Mouse (Mus musculus): Measurements from ENCODE around the gene Lrp4.
A peak's percentile ranks its signal among the peaks of the same experiment; 100 is the strongest.

The Lrp4 gene

DNA sequence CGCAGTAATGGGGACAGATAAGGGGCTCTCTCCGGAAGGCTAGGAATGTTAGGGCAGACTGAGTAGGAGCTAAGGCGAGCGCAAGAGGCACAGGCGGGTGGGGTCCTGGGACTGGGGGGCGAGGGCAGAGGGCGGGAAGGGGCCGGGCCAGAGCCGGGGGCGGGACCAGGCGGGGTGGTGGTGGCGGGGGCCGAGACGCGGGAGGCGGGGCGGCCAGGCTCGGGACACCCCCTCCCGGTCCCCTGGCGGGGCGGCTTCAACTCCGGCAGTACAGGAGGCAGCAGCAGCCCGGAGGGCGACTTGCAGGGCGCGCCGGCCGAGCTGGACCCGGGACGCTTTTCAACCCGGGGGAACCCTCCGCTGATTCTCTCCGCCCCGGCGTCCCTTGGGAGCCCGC lies at the start of gene Lrp4:
TSS of gene Lrp4 (plus strand) at position 253 of the 397 bp plus-strand sequence.
- DNase-seq (ENCODE audit: extremely low spot score): peak; percentile 84

DNA sequence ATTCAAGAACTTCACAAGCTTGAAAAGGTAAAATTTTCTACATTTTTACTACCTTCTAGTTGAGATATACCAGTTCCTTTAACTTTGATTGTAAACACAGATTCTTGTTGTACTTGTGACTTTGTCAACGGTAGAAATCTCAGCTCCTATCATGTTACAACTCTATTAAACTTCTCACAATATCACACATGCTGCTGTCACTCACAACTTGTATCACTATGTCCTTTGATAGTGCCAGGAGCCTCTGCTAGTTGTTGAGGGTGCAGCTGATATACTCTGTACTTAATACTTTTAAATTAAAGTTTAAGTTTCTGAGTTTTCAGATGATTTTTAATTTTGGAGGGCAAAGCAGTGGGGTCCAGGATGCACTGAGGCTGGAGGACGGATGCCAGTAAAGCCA lies 49.3 kb upstream of the Lrp4 start:
- DNase-seq (ENCODE audit: extremely low spot score): no peak

DNA sequence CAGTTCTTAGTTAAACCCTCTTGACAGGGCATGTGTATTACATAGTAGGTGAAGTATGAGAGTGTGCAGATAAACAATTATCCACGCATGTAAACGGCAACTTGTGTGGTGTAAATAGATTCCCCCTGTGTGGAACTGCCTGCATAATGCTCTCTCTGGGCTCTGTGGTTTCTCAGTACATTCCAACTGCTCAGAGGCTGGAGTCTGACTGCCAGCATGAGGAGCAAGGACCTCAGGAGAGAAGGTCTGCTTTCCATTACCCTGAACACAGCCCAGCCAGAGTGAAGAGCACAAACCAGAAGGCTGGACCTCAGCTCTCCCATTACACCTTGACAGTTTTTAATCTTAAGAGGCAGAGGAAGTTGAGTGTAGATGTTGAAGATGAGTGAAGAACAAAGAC lies 45.8 kb upstream of the Lrp4 start:
- DNase-seq (ENCODE audit: extremely low spot score): no peak

DNA sequence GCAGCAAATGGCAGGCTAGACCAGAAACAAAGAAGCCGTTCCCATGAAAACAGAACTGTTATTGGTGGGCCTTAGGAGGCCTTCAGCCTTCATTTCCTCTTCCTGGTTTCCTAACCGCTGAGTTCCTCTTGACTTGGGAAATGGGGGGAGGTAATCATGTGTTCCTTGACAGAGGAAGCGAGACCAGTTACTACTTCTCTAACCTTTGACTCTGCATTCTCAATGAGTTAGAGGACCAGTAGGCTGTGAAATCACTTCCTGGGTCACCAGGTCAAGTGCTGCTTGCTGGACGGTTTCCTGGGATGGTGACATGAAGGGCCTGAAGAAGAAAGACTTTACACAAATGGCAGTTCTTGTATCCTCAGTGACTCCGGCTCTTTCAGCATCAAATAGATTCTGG lies 45.0 kb upstream of the Lrp4 start:
- DNase-seq (ENCODE audit: extremely low spot score): peak; percentile 16

DNA sequence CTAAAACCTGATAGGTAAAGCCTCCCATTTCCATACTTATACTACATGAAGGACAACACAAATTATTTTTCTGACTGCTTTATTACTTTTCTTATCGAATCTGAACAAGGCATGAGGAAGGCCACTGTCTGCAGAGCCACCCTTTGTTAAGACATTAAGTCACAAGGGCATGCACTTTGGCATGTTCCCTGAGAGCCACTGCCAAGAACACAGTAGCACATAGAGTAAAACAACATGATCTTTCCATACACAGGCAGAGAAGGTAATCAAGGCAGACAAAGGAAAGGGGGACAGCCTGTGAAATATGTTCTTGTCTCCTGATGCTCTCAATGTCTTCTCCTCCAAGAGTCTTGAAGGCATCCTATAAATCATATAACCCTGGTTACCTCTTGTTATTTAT lies 43.5 kb upstream of the Lrp4 start:
- DNase-seq (ENCODE audit: extremely low spot score): no peak

DNA sequence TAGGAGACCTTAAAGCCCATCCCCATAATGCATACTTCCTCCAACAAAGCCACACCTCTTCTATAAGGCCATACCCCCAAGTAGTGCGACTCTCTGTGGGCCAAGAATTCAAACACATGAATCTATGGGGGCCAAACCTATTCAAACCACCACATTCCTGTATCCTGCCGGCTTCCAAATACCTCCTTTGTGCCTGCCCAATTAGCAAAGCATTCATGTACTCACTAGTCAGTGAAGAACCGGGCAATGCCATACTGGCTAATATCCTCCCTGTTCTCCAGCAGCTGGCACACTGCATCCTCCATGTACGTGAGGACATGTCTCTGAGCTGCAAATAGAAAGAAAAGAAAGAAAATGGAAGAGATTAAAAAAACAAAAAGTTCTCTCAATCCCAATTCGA lies 35.7 kb upstream of the Lrp4 start:
- DNase-seq (ENCODE audit: extremely low spot score): no peak

DNA sequence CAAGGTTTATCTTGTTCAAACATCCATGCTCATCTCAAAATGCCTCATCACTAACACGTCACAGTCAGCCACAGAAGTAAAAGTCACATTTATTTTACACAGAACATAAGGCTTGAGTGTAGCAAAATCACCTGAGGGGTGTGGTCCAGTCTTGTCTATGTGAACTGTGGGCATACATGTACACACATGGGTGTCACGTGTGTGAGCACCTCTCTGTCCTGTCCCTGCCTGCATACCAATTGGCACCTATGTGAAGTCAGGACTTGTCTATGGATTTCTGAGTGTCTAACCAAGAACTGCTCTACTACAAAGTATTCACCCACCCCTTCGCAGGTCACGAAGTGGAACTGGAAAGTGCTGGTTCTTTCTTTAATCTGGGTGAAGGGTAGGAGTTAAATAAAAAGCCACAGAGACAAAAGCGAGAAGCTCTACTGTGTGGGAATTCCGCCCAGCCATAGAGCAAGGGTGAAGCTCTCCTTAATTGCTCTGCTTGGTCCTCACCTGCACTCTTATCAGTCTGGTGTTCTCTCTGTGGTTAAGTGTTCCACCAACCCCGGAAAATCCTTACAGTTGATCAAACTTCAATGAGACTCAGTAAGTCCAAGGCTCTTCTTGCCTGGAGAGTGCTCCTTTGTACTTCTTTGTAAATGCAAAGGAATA lies 33.1 kb upstream of the Lrp4 start:
- no peak for DNase-seq (ENCODE audit: extremely low spot score)

DNA sequence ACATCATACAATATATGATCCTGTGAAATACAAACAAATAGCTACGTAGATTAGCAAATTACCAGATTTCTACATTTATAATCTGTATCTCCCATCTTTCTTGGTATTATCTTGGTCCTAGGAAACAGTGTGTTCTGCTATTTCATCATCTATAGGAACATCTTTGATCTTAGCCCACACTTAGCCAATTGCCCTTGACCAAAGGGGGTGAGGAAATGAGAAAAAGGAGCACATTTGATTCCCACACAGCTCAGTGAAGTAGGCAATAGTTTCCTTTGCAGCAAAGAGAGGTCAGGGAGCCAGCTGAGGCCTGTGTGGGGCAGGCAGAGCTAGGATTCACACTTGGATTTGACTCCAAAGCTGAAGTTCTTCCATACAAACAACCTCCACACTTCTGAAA lies 31.0 kb upstream of the Lrp4 start:
- DNase-seq (ENCODE audit: extremely low spot score): no peak

DNA sequence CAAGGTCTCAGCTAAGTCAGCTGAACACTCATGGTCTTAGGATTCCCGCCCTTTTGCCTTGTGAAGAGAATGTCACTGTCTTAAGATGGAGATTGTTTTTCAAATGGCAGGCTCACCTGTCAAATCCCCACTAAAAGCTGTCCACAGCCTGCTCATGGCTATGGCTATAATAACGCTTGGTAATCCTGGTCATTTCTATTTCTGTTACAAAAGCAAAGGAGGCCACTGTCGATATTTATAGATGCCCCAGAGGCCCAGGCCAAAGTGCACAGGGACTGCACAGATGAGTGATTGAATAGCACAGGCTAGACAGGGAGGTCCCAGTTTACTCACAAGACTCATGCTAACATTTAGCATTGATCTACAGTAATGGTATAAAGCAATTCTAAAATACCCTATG lies 28.2 kb upstream of the Lrp4 start:
- no peak for DNase-seq (ENCODE audit: extremely low spot score)

DNA sequence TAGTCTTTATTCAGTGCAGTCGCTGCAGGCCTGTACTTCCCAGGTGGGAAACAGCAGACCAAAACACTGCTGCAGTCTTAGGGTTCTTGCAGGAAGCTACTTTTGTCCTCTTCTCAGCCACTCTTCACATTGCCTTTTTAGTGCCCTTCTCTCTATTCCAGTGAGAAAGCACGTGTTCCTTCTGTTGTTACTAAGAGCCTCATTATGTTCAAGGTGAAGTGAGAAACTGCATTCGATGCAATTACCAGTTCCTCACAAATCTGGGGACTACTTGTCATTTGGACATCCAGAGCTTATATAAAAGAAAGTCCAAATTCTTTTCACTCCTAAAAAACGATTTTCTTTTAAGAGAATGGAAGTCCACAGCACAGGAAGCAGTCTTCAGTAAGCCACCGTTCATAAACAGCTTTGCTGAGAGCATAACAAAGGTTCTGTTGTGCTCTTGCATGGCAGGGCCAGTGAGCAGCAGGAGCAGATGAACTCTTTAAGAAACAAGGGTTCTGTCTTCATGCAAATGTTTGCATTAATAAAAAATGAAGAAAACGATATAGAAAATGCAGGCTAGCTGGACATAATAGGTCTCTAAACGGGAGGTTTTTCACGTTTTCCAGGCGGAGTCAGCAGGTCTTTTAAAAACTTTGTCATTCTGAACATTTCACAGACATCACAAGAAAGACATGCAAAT lies 27.3 kb upstream of the Lrp4 start:
- DNase-seq (ENCODE audit: extremely low spot score): peak; percentile 12

DNA sequence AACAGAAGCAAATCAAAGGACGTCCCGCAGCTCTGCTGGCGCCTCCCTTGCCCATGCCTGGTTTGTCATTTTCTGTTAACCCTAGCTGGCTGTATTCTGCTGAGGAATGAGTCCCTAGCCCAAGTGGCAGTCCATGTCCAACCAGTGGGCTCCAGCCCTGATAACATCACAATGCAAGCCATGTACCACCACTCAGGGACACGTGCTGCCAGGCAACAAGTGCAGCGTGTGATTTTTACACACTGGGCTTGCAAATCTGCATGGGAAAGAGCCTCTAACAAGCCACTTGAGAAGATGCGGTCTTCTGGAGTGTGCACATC lies 26.8 kb upstream of the Lrp4 start:
- DNase-seq (ENCODE audit: extremely low spot score): peak; percentile 18

DNA sequence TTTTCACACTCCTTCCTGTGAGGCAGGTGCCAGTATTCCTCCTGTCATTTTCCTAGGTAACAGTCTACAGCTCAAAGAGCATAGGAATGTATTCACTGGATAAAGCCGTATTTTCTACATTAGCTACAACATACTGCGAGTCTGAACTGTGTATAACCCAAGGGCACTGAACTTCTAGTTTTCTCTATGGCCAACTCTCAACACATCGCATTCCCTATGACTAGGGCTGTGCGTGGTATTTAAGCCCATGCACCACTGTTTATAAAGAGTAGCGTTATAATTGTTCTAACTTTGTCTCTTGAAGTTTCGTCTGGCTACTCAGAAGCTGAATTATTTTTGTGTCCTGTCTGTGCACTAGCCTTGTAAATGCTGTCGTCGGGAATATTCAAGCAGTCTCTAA lies 20.6 kb upstream of the Lrp4 start:
- DNase-seq (ENCODE audit: extremely low spot score): no peak

DNA sequence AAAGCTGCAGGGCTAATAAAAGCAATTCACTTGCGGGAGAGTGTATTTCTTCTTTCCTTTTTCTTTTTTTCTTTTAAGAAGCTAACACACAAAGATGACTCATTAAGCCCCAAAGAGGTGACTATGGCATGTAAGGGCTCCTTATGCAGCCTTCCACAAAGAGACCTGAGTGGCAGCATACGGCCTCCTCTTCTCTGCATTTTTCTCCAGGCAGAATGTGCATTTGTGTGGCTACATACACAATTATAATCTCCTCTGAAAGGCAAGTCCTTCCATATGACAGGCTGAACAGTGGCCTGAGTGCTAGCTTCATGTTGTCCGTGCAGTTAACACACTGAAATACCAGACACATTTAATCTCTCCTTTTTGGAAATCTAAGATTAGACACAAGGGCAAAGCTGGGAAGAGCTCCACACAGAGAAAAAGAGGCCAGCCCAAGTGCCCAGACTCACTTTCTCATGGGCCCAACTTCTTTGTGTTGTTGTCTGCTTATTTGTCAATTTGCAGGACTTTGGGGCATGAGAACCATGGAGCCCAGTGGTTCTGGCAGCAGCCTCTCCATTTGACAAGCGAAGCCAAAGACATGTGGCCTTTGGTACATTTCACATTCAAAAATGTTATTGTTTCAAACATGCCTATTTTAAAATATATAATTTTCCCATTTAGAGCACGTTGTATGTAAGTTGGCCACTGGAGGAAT lies 20.0 kb upstream of the Lrp4 start:
- no peak for DNase-seq (ENCODE audit: extremely low spot score)

DNA sequence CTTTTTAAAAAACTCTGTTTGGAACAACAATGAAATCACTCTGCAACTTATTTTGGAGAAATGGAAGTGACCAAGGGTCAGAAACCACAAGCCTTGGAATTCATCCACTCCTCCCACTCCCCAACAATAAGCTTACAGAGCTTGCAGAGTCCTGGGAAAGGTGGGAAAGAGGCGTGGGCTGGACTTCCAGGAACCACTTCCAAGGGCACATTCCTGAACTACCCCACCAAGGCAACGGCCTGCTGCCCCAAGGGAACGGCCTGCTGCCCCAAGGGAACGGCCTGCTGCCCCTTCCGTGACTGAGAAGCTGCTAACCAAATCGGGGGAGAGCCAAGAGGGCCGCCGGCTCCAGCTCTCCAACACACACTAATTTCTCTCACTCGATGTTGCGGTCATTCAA lies 18.0 kb upstream of the Lrp4 start:
- DNase-seq (ENCODE audit: extremely low spot score): no peak

DNA sequence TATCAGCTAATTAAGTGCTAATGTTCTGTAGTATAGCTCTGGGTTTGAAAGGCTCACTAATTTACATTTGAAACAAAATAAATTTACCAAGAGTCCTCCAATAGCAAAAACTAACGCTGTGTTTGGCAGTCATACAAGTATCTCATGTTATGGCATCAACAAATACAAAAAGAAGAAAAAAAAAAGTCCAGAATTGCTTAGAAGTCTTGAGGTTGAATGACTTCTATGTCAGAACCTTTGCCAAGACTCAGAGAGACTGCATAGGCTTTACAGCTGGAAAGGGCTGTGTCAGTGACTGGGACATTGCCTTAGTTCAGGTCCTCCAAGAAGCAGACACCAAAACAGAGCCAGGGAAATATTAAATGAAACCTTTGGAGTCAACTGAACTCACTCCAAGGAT lies 17.4 kb upstream of the Lrp4 start:
- no peak for DNase-seq (ENCODE audit: extremely low spot score)

DNA sequence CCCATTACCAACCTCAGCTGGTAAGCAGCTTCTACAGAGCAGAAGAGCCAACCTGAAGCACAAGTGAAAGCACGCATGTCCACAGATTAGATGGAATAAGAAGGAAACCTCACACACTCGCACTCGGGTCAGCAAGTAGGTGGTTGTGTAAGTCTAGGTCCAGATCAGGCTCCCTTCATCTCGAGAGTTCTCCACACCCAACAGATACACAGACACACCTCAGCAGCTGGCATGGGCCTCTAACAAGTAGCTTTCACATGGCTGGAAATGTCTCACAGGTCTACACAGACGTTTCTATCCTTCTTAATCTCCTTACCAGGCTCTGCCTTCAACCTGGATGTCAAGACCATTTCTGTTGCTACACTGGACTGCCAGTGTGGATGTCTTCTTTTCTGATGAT lies 16.6 kb upstream of the Lrp4 start:
- DNase-seq (ENCODE audit: extremely low spot score): no peak

DNA sequence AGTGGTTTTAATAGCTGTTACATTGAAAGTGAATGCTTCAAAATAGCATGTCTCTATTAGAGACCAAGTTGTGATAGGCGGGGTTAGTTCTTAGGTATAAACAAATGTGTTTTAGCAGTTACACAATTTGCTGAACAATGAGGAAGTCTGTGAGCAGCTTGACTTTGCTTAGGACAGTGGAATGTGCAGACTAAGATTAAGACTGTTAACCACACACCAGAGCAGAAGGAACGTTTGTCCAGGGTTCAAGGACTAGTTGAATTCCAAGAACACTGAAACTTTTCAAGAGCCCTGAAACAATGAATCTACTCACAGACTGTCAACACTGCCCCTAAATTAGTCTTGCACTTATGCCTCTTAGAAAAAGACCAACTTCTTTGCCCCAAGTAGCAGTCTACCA lies 15.6 kb upstream of the Lrp4 start:
- no peak for DNase-seq (ENCODE audit: extremely low spot score)

DNA sequence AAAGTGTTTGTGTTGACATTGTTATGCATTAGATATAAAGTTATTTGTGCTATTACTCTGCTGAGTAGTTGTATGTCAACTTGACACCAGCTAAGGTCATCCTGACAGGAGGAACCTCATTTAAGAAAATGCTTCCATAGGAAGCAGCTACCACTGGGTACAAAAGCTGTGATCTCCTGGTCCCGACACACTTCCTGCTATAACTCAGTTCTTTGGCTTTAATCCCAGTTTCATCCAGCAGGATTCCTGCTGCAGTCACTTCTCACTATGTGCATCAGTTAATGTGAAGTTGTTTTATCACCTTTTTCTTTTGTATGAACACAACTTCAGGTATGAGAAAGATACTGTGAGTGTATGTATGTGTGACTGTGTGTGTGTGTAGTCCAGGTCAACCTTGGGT lies 15.1 kb upstream of the Lrp4 start:
- DNase-seq (ENCODE audit: extremely low spot score): no peak

DNA sequence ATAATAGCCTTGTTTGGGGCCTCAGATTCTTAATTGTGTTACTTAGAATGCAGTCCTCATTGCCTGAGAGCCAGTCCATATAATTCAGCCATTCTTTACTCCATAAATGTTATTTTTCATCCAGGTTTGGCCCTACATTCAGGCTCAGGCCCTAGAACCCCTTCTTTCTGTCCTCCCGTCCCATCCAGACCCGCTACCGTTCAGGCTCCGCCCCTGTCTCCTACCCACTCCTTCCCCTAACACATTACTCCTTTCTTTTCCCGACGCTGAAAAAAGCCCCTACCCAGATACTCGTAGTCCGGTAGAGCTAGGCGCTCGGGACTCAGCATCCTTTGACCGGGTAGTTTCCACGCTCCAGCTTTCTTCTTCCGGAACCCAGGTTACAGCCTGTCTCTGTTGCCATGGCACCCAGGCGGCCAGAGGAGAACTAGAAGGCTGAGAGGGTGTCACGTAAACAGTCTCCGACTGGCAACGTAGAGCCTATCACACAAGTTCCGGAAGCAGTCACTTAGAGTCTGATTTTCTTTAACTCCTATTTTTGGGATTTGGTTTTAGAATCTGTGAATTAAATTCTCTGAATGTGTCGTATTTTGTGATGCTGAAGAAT lies 12.9 kb upstream of the Lrp4 start, which contains the start of gene 1110051M20Rik:
TSS of gene 1110051M20Rik (minus strand) at position 419 of the 607 bp plus-strand sequence.
- DNase-seq (ENCODE audit: extremely low spot score): peak; percentile 88

DNA sequence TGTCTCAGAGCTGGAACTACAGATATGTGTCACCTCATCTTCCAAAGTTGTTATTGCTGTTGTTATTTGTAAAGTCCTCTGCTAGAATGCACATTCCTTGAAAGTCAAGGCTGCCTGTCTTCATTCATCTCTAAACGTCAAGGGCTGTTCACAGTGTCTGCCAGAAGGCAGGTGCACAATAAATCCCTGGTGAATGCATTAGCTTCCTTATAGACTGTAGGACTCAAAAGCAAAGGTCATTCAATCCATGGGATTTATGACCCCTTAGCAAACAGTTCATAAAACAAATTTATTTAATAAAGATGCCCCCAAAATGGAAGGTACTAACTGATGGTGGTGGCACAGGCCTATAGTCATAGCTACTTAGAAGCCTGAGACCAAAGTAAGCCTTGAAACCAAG lies 7.6 kb upstream of the Lrp4 start:
- DNase-seq (ENCODE audit: extremely low spot score): no peak

DNA sequence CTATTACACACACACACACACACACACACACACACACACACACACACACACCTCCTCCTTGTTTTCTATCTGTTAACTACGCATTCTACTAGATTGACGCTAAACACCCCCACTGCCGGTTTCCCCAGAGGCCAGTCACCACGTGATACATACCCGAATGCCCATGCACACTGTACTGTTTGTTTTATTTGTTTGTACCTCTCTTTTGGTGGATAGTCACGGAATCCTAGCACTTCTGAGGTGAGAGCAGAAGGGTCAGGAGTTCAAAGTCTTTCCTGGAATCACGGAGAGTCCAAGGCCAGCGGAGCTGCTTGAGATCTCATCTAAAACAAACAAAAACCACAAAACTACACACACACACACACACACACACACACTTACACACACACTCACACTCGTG lies 7.0 kb upstream of the Lrp4 start:
- no peak for DNase-seq (ENCODE audit: extremely low spot score)

DNA sequence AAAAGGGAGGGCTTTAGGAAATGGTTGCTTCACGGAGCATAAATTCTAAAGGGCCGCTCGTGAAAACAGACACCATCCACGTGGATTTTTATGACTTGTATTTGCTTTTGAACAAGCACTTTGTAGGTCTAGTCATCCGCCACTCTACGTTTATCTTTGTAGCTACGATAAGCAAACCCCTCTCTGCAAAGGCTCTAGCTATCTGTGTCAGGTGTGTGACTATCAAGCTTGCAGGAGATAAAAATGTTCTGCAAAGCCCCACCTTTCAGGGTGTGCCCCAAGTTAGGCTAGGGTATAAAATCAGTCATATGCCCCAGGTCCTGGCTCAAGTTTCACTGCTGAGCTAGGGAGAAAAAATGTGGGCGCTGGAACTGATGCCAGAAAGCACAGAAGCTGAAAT lies 4.7 kb upstream of the Lrp4 start:
- no peak for DNase-seq (ENCODE audit: extremely low spot score)

Measured in embryo, embryonic 9.5 days (tissue).